Mouse (Mus musculus): ENCODE measurements around the gene Sfmbt1. TPM values are rescaled to one million over a fixed set of nuclear protein-coding genes. Genes with fewer than 3 reads are reported as not detected.

Gene Sfmbt1
- 8.5 and 18.0 TPM in 2 replicates for polyA plus RNA-seq (2014; fragmentation: Nextera tagmentation; extraction: Ambion mirVana)

GRCm38 (mm10) chr14:30714799-30715617 is at the start of gene Sfmbt1:
Gene Sfmbt1 (plus strand): TSS chr14:30714849.
- H3K27ac ChIP-seq (ENCODE audit: low read depth, low read length) = peak within 1 kb of the TSS; percentile 77
- H3K36me3 ChIP-seq (ENCODE audit: control insufficient read depth, insufficient read depth, low read length) = no peaks in the 10 kb centered on the region
- H3K27me3 ChIP-seq (ENCODE audit: control insufficient read depth, insufficient read depth, low read length) = peaks cover 10% of the 10 kb centered on the region
- peak within 1 kb of the TSS; percentile 84 for H3K4me2 ChIP-seq (replicated peaks; ENCODE audit: low read depth, low read length)
- peak within 1 kb of the TSS; percentile 88 for H3K4me3 ChIP-seq (ENCODE audit: low read length)
- peak within 1 kb of the TSS; percentile 93 for H3K9ac ChIP-seq (ENCODE audit: low read depth, low read length)
- ATAC-seq (ENCODE audit: low FRiP score, low TSS enrichment) = peak; percentile 54
- no peaks in the 10 kb centered on the region for H3K9me3 ChIP-seq (ENCODE audit: control insufficient read depth, low read length)
- peaks cover 7% of the 10 kb centered on the region for H3K4me1 ChIP-seq (ENCODE audit: control insufficient read depth, insufficient read depth, low read length)
- 2% methylated on average over 70 of the region's 87 CpGs for WGBS

GRCm38 (mm10) chr14:30666061-30666460 is 48.6 kb upstream of the Sfmbt1 start:
- no peaks in the 10 kb centered on the region for H3K9me3 ChIP-seq (ENCODE audit: control insufficient read depth, low read length)
- H3K27me3 ChIP-seq (ENCODE audit: control insufficient read depth, insufficient read depth, low read length) = no peaks in the 10 kb centered on the region
- no peak overlapping the region for H3K4me2 ChIP-seq (replicated peaks; ENCODE audit: low read depth, low read length)
- no peaks in the 10 kb centered on the region for H3K4me1 ChIP-seq (ENCODE audit: control insufficient read depth, insufficient read depth, low read length)
- H3K36me3 ChIP-seq (ENCODE audit: control insufficient read depth, insufficient read depth, low read length) = peaks cover 83% of the 10 kb centered on the region
- WGBS = 81% methylated on average over 3 of the region's 3 CpGs
- no peak overlapping the region for H3K27ac ChIP-seq (ENCODE audit: low read depth, low read length)
- no peak for ATAC-seq (ENCODE audit: low FRiP score, low TSS enrichment)
- no peak overlapping the region for H3K4me3 ChIP-seq (ENCODE audit: low read length)
- H3K9ac ChIP-seq (ENCODE audit: low read depth, low read length) = no peak overlapping the region

GRCm38 (mm10) chr14:30666604-30667003 is 48.0 kb upstream of the Sfmbt1 start:
- no peak overlapping the region for H3K4me3 ChIP-seq (ENCODE audit: low read length)
- H3K9me3 ChIP-seq (ENCODE audit: control insufficient read depth, low read length) = no peaks in the 10 kb centered on the region
- H3K4me2 ChIP-seq (replicated peaks; ENCODE audit: low read depth, low read length) = no peak overlapping the region
- H3K9ac ChIP-seq (ENCODE audit: low read depth, low read length) = no peak overlapping the region
- H3K4me1 ChIP-seq (ENCODE audit: control insufficient read depth, insufficient read depth, low read length) = no peaks in the 10 kb centered on the region
- H3K27ac ChIP-seq (ENCODE audit: low read depth, low read length) = no peak overlapping the region
- ATAC-seq (ENCODE audit: low FRiP score, low TSS enrichment) = no peak
- 85% methylated on average over 4 of the region's 4 CpGs for WGBS
- H3K36me3 ChIP-seq (ENCODE audit: control insufficient read depth, insufficient read depth, low read length) = peaks cover 79% of the 10 kb centered on the region
- H3K27me3 ChIP-seq (ENCODE audit: control insufficient read depth, insufficient read depth, low read length) = no peaks in the 10 kb centered on the region

- no peaks in the 10 kb centered on the region for H3K27me3 ChIP-seq (ENCODE audit: control insufficient read depth, insufficient read depth, low read length)
- no peak overlapping the region for H3K27ac ChIP-seq (ENCODE audit: low read depth, low read length)
- WGBS = 93% methylated on average over 6 of the region's 6 CpGs
- no peak for ATAC-seq (ENCODE audit: low FRiP score, low TSS enrichment)
- H3K4me3 ChIP-seq (ENCODE audit: low read length) = no peak overlapping the region
- H3K9me3 ChIP-seq (ENCODE audit: control insufficient read depth, low read length) = no peaks in the 10 kb centered on the region
- H3K36me3 ChIP-seq (ENCODE audit: control insufficient read depth, insufficient read depth, low read length) = peaks cover 72% of the 10 kb centered on the region
- no peak overlapping the region for H3K9ac ChIP-seq (ENCODE audit: low read depth, low read length)
- H3K4me2 ChIP-seq (replicated peaks; ENCODE audit: low read depth, low read length) = no peak overlapping the region
- H3K4me1 ChIP-seq (ENCODE audit: control insufficient read depth, insufficient read depth, low read length) = no peaks in the 10 kb centered on the region
These were observed 44.5 kb upstream of the Sfmbt1 start for GRCm38 (mm10) chr14:30670161-30670560.

GRCm38 (mm10) chr14:30671095-30671985 is 43.3 kb upstream of the Sfmbt1 start:
- Histone ChIP-seq H3K4me2 (replicated peaks; ENCODE audit: low read depth, low read length) (no peak overlapping the region), H3K27ac (ENCODE audit: low read depth, low read length) (no peak overlapping the region), H3K36me3 (ENCODE audit: control insufficient read depth, insufficient read depth, low read length) (peaks cover 69% of the 10 kb centered on the region), H3K4me1 (ENCODE audit: control insufficient read depth, insufficient read depth, low read length) (no peaks in the 10 kb centered on the region), H3K4me3 (ENCODE audit: low read length) (no peak overlapping the region), H3K9me3 (ENCODE audit: control insufficient read depth, low read length) (no peaks in the 10 kb centered on the region), H3K27me3 (ENCODE audit: control insufficient read depth, insufficient read depth, low read length) (no peaks in the 10 kb centered on the region), H3K9ac (ENCODE audit: low read depth, low read length) (no peak overlapping the region)
- WGBS = 72% methylated on average over 15 of the region's 15 CpGs
- no peak for ATAC-seq (ENCODE audit: low FRiP score, low TSS enrichment)

GRCm38 (mm10) chr14:30671986-30672312 is 42.7 kb upstream of the Sfmbt1 start:
- H3K9ac ChIP-seq (ENCODE audit: low read depth, low read length) = no peak overlapping the region
- no peaks in the 10 kb centered on the region for H3K9me3 ChIP-seq (ENCODE audit: control insufficient read depth, low read length)
- H3K4me1 ChIP-seq (ENCODE audit: control insufficient read depth, insufficient read depth, low read length) = no peaks in the 10 kb centered on the region
- peak; percentile 69; the same call in 1 of the 2 replicates for ATAC-seq (ENCODE audit: low FRiP score, low TSS enrichment)
- no peaks in the 10 kb centered on the region for H3K27me3 ChIP-seq (ENCODE audit: control insufficient read depth, insufficient read depth, low read length)
- peaks cover 69% of the 10 kb centered on the region for H3K36me3 ChIP-seq (ENCODE audit: control insufficient read depth, insufficient read depth, low read length)
- H3K4me3 ChIP-seq (ENCODE audit: low read length) = no peak overlapping the region
- WGBS = 16% methylated on average over 3 of the region's 3 CpGs
- H3K27ac ChIP-seq (ENCODE audit: low read depth, low read length) = no peak overlapping the region
- no peak overlapping the region for H3K4me2 ChIP-seq (replicated peaks; ENCODE audit: low read depth, low read length)

- no peak for ATAC-seq (ENCODE audit: low FRiP score, low TSS enrichment)
- WGBS = 83% methylated on average over 6 of the region's 6 CpGs
- Histone ChIP-seq H3K27ac (ENCODE audit: low read depth, low read length) (no peak overlapping the region), H3K36me3 (ENCODE audit: control insufficient read depth, insufficient read depth, low read length) (peaks cover 70% of the 10 kb centered on the region), H3K4me1 (ENCODE audit: control insufficient read depth, insufficient read depth, low read length) (no peaks in the 10 kb centered on the region), H3K9ac (ENCODE audit: low read depth, low read length) (no peak overlapping the region), H3K4me3 (ENCODE audit: low read length) (no peak overlapping the region), H3K4me2 (replicated peaks; ENCODE audit: low read depth, low read length) (no peak overlapping the region), H3K27me3 (ENCODE audit: control insufficient read depth, insufficient read depth, low read length) (no peaks in the 10 kb centered on the region), H3K9me3 (ENCODE audit: control insufficient read depth, low read length) (no peaks in the 10 kb centered on the region)
These were observed 39.7 kb upstream of the Sfmbt1 start for GRCm38 (mm10) chr14:30674947-30675346.

- Histone ChIP-seq H3K4me1 (ENCODE audit: control insufficient read depth, insufficient read depth, low read length) (no peaks in the 10 kb centered on the region), H3K4me2 (replicated peaks; ENCODE audit: low read depth, low read length) (no peak overlapping the region), H3K27ac (ENCODE audit: low read depth, low read length) (no peak overlapping the region), H3K4me3 (ENCODE audit: low read length) (no peak overlapping the region), H3K9ac (ENCODE audit: low read depth, low read length) (no peak overlapping the region), H3K9me3 (ENCODE audit: control insufficient read depth, low read length) (no peaks in the 10 kb centered on the region), H3K36me3 (ENCODE audit: control insufficient read depth, insufficient read depth, low read length) (peaks cover 67% of the 10 kb centered on the region), H3K27me3 (ENCODE audit: control insufficient read depth, insufficient read depth, low read length) (no peaks in the 10 kb centered on the region)
- ATAC-seq (ENCODE audit: low FRiP score, low TSS enrichment) = no peak
- WGBS = 91% methylated on average over 3 of the region's 3 CpGs
These were observed 32.5 kb upstream of the Sfmbt1 start for GRCm38 (mm10) chr14:30682131-30682530.

GRCm38 (mm10) chr14:30690685-30691084 is 24.0 kb upstream of the Sfmbt1 start:
- ATAC-seq (ENCODE audit: low FRiP score, low TSS enrichment) = no peak
- Histone ChIP-seq H3K4me2 (replicated peaks; ENCODE audit: low read depth, low read length) (no peak overlapping the region), H3K4me1 (ENCODE audit: control insufficient read depth, insufficient read depth, low read length) (no peaks in the 10 kb centered on the region), H3K4me3 (ENCODE audit: low read length) (no peak overlapping the region), H3K27me3 (ENCODE audit: control insufficient read depth, insufficient read depth, low read length) (no peaks in the 10 kb centered on the region), H3K9me3 (ENCODE audit: control insufficient read depth, low read length) (no peaks in the 10 kb centered on the region), H3K27ac (ENCODE audit: low read depth, low read length) (no peak overlapping the region), H3K36me3 (ENCODE audit: control insufficient read depth, insufficient read depth, low read length) (peaks cover 24% of the 10 kb centered on the region), H3K9ac (ENCODE audit: low read depth, low read length) (no peak overlapping the region)
- WGBS = 84% methylated on average over 3 of the region's 3 CpGs
